Mouse (Mus musculus) heart, embryonic 11.5 days (tissue): ENCODE data around the gene Mogat1. TPM values are rescaled to one million over a fixed set of nuclear protein-coding genes. Genes with fewer than 3 reads are reported as not detected.

Experiments used
- ATAC-seq: fragments of 200-750 bp; cut with Nextera tagmentation; replicated peaks from 2 replicates; pipeline ENCODE4 v1.8.0; 2017; ENCODE audit warnings: moderate library complexity; ENCODE audit not compliant: insufficient number of reproducible peaks, low FRiP score, low TSS enrichment
- H3K27ac ChIP-seq: fragments of 300-500 bp; sonication (generic); 2 replicates; pipeline ENCODE4 v1.5.1; 2014; ENCODE audit warnings: mild to moderate bottlenecking, low read depth, low read length
- H3K27me3 ChIP-seq: fragments of 300-500 bp; sonication (generic); 2 replicates; pipeline ENCODE4 v1.6.1; 2014; ENCODE audit warnings: mild to moderate bottlenecking, low read length, mixed read lengths; ENCODE audit not compliant: control insufficient read depth, insufficient read depth
- H3K36me3 ChIP-seq: fragments of 300-500 bp; sonication (generic); 2 replicates; pipeline ENCODE4 v1.6.1; 2014; ENCODE audit warnings: mild to moderate bottlenecking, low read length, moderate library complexity, mixed read lengths; ENCODE audit not compliant: control insufficient read depth, insufficient read depth
- H3K4me1 ChIP-seq: fragments of 300-500 bp; sonication (generic); 2 replicates; pipeline ENCODE4 v1.6.1; 2014; ENCODE audit warnings: low read length; ENCODE audit not compliant: control insufficient read depth, insufficient read depth
- H3K4me2 ChIP-seq: fragments of 300-500 bp; sonication (generic); 2 replicates; pipeline ENCODE4 v1.6.1; 2014; ENCODE audit warnings: mild to moderate bottlenecking, moderate library complexity
- H3K4me3 ChIP-seq: fragments of 300-500 bp; sonication (generic); 2 replicates; pipeline ENCODE4 v1.5.1; 2014; ENCODE audit warnings: low read depth, low read length
- H3K9ac ChIP-seq: fragments of 300-500 bp; sonication (generic); 2 replicates; pipeline ENCODE4 v1.6.1; 2014; ENCODE audit warnings: mild to moderate bottlenecking, low read depth, low read length, moderate library complexity
- H3K9me3 ChIP-seq: fragments of 300-500 bp; sonication (generic); replicated peaks from 2 replicates; pipeline ENCODE4 v1.6.1; 2016; ENCODE audit warnings: low read length; ENCODE audit not compliant: control insufficient read depth
- WGBS: fragments of 180-500 bp; shearing (Covaris S2); extraction: QIAGEN DNeasy Blood & Tissue Kit; methylation state at CpG from one replicate; pipeline ENCODE4 v1.1.7; 2014; ENCODE audit not compliant: insufficient replicate concordance; 5-methylcytosine and 5-hydroxymethylcytosine counted together
- polyA plus RNA-seq: library from polyadenylated mRNA; unstranded; fragments of >200 nt; fragmentation: Nextera tagmentation; extraction: Ambion mirVana; gene quantifications from 2 replicates; pipeline ENCODE4 v1.2.1, GENCODE M21; 2014

The Mogat1 gene
- polyA plus RNA-seq, 1 experiment from 2014 or later: not detected

- WGBS: 86% methylated on average over 6 of the region's 6 CpGs
- H3K4me1 ChIP-seq: no peaks in the 10 kb centered on the region
Measured at GRCm38 (mm10) chr1:78502527-78502926, 8.3 kb upstream of the Mogat1 start.

DNA sequence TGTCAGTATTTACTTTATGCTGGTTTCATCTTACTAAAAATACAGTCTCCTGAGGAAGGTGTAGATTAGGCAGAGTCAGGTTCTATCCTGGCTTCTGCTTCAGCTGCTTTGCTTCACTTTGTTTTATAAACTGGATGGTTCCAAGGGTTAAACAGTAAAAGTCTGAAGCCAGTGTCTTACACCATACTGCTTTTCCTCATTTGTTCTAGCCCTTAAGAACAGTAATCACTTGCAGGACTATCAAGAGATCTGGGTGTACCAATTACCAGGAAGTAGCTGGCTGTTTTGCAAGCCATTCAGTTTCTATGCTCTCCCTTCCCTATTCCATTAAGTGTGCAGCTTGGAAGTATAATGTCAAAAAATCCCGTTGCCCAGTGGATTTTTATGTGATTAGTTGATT lies 3.7 kb upstream of the Mogat1 start:
- no peak for ATAC-seq
- Histone ChIP-seq H3K36me3 (no peaks in the 10 kb centered on the region), H3K4me3 (no peak overlapping the region), H3K4me2 (no peak overlapping the region), H3K9ac (no peak overlapping the region), H3K4me1 (no peaks in the 10 kb centered on the region), H3K27ac (no peak overlapping the region), H3K27me3 (peaks cover 8% of the 10 kb centered on the region), H3K9me3 (no peaks in the 10 kb centered on the region)
- WGBS: 51% methylated on average over 1 of the region's 1 CpGs

More at GRCm38 (mm10) chr1:78502527-78502926, 8.3 kb upstream of the Mogat1 start:
- ATAC-seq: no peak
- Histone ChIP-seq H3K36me3 (no peaks in the 10 kb centered on the region), H3K9me3 (no peaks in the 10 kb centered on the region), H3K27me3 (no peaks in the 10 kb centered on the region), H3K4me2 (no peak overlapping the region), H3K9ac (no peak overlapping the region), H3K4me3 (no peak overlapping the region), H3K27ac (no peak overlapping the region)

DNA sequence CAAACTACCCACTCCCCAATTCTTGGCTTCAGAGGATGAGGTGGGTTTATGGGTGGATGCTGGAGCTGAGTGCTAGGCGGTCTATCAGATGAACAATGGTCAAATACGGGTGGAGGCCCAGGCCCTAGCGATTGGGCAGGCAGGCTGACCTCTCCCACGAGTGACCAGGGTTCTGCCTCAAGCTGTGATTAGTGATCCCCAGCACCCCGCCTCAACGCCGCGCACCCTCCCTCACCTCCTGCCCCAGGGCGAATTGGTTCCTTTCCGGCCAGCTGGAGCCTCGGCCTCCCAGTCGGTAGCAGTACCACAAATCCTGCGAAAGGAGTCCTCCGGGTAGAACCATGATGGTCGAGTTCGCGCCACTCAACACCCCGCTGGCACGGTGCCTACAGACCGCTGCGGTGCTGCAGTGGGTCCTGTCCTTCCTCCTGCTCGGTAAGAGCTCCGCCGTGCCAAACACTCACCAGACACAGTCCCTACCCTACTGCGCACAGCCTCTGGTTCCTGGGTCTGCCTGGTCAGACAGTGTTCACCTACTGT lies 900 bp downstream of the Mogat1 start, which contains the start of gene BC035947:
Gene BC035947 (minus strand): TSS at position 538 of the 540 bp plus-strand sequence.
- H3K27me3 ChIP-seq: peaks cover 8% of the 10 kb centered on the region
- ATAC-seq: peak; percentile 42; the same call in 1 of the 2 replicates
- no peak within 1 kb of the TSS for H3K27ac ChIP-seq
- H3K9ac ChIP-seq: no peak within 1 kb of the TSS
- no peaks in the 10 kb centered on the region for H3K36me3 ChIP-seq
- peak within 1 kb of the TSS; percentile 68 for H3K4me2 ChIP-seq
- 3% methylated on average over 25 of the region's 25 CpGs for WGBS
- H3K4me1 ChIP-seq: no peaks in the 10 kb centered on the region
- H3K4me3 ChIP-seq: peak within 1 kb of the TSS; percentile 38
- no peaks in the 10 kb centered on the region for H3K9me3 ChIP-seq

DNA sequence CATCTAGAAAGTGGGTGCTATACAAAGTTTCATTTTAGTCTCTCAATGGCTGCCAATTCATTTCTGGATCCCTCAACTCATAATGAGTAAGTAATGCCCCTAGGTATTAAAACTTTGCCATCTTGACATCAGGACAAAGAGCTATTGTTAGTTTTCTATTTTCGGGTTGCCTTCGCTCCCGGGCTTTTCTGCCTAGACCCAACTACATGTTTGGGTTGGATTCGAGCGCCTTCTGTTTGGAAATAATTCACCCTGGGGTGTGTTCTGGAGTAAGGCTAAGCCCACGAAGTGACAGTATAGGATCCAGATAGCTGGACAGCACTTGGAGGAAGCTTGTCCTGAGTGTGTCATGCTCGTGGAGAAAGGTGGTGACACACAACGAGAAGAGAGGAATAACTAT lies 2.0 kb downstream of the Mogat1 start:
- Histone ChIP-seq H3K36me3 (no peaks in the 10 kb centered on the region), H3K4me2 (no peak overlapping the region)

DNA sequence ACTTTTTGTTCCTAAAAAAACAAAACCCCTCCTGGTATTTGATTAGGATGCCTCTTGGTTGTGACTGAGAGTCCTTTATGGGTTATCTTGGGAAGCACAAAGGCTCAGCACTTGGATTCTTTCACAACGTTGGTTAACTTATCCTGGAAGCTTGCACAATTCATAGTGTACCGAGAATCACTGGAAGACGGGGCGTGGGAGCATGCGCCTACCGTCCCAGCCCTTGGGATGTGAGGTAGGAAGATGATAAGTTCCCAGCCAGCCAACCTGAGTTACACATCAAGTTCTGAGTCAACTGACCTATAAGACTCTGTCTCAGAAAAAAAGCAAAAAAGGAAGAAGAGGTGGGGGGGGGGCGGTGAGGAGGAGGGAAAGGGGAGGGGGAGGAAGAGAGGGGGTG lies 8.1 kb downstream of the Mogat1 start:
- Histone ChIP-seq H3K9ac (no peak overlapping the region), H3K27me3 (no peaks in the 10 kb centered on the region), H3K27ac (no peak overlapping the region), H3K4me3 (no peak overlapping the region), H3K4me1 (no peaks in the 10 kb centered on the region), H3K4me2 (no peak overlapping the region), H3K9me3 (no peaks in the 10 kb centered on the region), H3K36me3 (no peaks in the 10 kb centered on the region)
- no peak for ATAC-seq
- WGBS: 85% methylated on average over 7 of the region's 7 CpGs

More for the DNA sequence above, 2.0 kb downstream of the Mogat1 start:
- Histone ChIP-seq H3K4me1 (no peaks in the 10 kb centered on the region), H3K27me3 (peaks cover 8% of the 10 kb centered on the region), H3K27ac (no peak overlapping the region), H3K9me3 (no peaks in the 10 kb centered on the region), H3K4me3 (no peak overlapping the region), H3K9ac (no peak overlapping the region)
- 72% methylated on average over 8 of the region's 8 CpGs for WGBS
- ATAC-seq: no peak

DNA sequence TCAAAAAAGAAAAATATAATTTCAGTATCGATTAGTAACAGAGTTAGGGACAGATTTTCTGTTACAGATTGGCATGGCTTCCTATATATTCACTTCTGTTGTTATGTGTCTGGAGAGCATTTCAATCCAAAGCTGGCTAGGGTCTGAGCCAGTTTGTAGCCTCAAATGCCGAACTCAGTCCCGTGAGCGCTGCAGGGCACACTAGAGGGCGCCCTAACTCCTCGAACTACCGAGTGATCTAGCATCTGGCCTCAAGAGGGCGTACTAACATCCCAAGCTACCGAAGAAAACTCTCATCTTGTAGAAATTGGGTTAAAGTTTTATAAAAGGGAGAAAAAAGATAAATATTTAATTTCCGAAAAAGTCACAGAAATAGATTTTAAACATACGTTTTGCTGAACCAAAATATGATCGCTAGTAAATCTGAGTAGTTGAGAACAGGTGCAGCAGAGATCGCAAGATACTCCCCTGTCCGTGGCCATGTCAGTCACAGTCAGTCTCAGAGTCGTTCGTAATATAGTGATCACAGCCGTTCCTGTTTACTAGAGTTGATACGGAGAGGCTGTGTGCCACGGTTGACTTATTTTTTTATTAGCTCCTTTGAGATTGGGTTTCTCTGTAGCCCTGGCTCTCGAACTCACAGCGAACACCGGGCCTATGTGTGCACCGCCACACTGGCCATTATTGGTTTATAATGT lies 14.5 kb downstream of the Mogat1 start:
- Histone ChIP-seq H3K27ac (no peak overlapping the region), H3K4me3 (no peak overlapping the region), H3K27me3 (no peaks in the 10 kb centered on the region), H3K4me1 (no peaks in the 10 kb centered on the region), H3K9me3 (no peaks in the 10 kb centered on the region), H3K9ac (no peak overlapping the region), H3K4me2 (no peak overlapping the region), H3K36me3 (no peaks in the 10 kb centered on the region)
- no peak for ATAC-seq
- 48% methylated on average over 23 of the region's 23 CpGs for WGBS

GRCm38 (mm10) chr1:78528356-78528755 lies 17.6 kb downstream of the Mogat1 start:
- H3K9me3 ChIP-seq: no peaks in the 10 kb centered on the region
- no peaks in the 10 kb centered on the region for H3K27me3 ChIP-seq
- no peak overlapping the region for H3K27ac ChIP-seq
- no peak overlapping the region for H3K4me3 ChIP-seq
- H3K9ac ChIP-seq: no peak overlapping the region
- no peak for ATAC-seq
- H3K36me3 ChIP-seq: no peaks in the 10 kb centered on the region
- no peaks in the 10 kb centered on the region for H3K4me1 ChIP-seq
- H3K4me2 ChIP-seq: no peak overlapping the region
- whole genome bisulfite sequencing: 78% methylated on average over 3 of the region's 3 CpGs

GRCm38 (mm10) chr1:78529011-78529410 lies 18.2 kb downstream of the Mogat1 start:
- H3K4me1 ChIP-seq: no peaks in the 10 kb centered on the region
- H3K27me3 ChIP-seq: no peaks in the 10 kb centered on the region
- H3K9ac ChIP-seq: no peak overlapping the region
- no peak overlapping the region for H3K4me2 ChIP-seq
- no peaks in the 10 kb centered on the region for H3K36me3 ChIP-seq
- no peak for ATAC-seq
- no peaks in the 10 kb centered on the region for H3K9me3 ChIP-seq
- H3K27ac ChIP-seq: no peak overlapping the region
- WGBS: 84% methylated on average over 8 of the region's 8 CpGs
- H3K4me3 ChIP-seq: no peak overlapping the region
